Mouse (Mus musculus): ENCODE data around the gene Kank2. TPM values are rescaled to one million over a fixed set of nuclear protein-coding genes. Genes with fewer than 3 reads are reported as not detected.
A peak's percentile ranks its signal among the peaks of the same experiment; 100 is the strongest.

Gene Kank2
- polyA plus RNA-seq, 2 experiments, result 13.1 to 38.6 TPM

GRCm38 (mm10) chr9:21764084-21764999 is 34.2 kb downstream of the Kank2 start:
- H3K9ac ChIP-seq (ENCODE audit: low read depth, low read length, severe bottlenecking), result no peak overlapping the region
- TF ChIP-seq POLR2A (IDR thresholded peaks at IDR 0.05; ENCODE audit: borderline replicate concordance, extremely low read depth, insufficient read depth, insufficient read length), result no peak
- WGBS, result 94% methylated on average over 6 of the region's 6 CpGs
- peaks cover 21% of the 10 kb centered on the region for H3K4me1 ChIP-seq (ENCODE audit: control insufficient read depth, insufficient read depth, low read length)
- no peak overlapping the region for H3K4me2 ChIP-seq (replicated peaks; ENCODE audit: low read depth, low read length, severe bottlenecking)
- no peaks in the 10 kb centered on the region for H3K27me3 ChIP-seq (ENCODE audit: control insufficient read depth, insufficient read depth, low read length)
- ATAC-seq (ENCODE audit: low FRiP score, low read depth) (no peak), DNase-seq (ENCODE audit: low spot score) (no peak)
- H3K27ac ChIP-seq (replicated peaks; ENCODE audit: low read depth, low read length), result no peak overlapping the region
- H3K9me3 ChIP-seq (ENCODE audit: control insufficient read depth, low read length), result no peaks in the 10 kb centered on the region
- peaks cover 24% of the 10 kb centered on the region for H3K36me3 ChIP-seq (ENCODE audit: control insufficient read depth, insufficient read depth, low read length)
- no peak overlapping the region for H3K4me3 ChIP-seq (replicated peaks; ENCODE audit: low read length)

- TF ChIP-seq POLR2A (IDR thresholded peaks at IDR 0.05; ENCODE audit: borderline replicate concordance, extremely low read depth, insufficient read depth, insufficient read length), result no peak
- DNase-seq (ENCODE audit: low spot score) (no peak), ATAC-seq (ENCODE audit: low FRiP score, low read depth) (no peak)
- H3K27me3 ChIP-seq (ENCODE audit: control insufficient read depth, insufficient read depth, low read length), result no peaks in the 10 kb centered on the region
- no peak overlapping the region for H3K4me2 ChIP-seq (replicated peaks; ENCODE audit: low read depth, low read length, severe bottlenecking)
- H3K36me3 ChIP-seq (ENCODE audit: control insufficient read depth, insufficient read depth, low read length), result peaks cover 9% of the 10 kb centered on the region
- H3K27ac ChIP-seq (replicated peaks; ENCODE audit: low read depth, low read length), result no peak overlapping the region
- H3K4me1 ChIP-seq (ENCODE audit: control insufficient read depth, insufficient read depth, low read length), result peaks cover 6% of the 10 kb centered on the region; the same call in 1 of the 2 replicates
- H3K9me3 ChIP-seq (ENCODE audit: control insufficient read depth, low read length), result no peaks in the 10 kb centered on the region
- no peak overlapping the region for H3K4me3 ChIP-seq (replicated peaks; ENCODE audit: low read length)
- H3K9ac ChIP-seq (ENCODE audit: low read depth, low read length, severe bottlenecking), result no peak overlapping the region
Measured at GRCm38 (mm10) chr9:21762135-21762534, 36.4 kb downstream of the Kank2 start.

GRCm38 (mm10) chr9:21760155-21761088 is 38.1 kb downstream of the Kank2 start, which contains the start of gene Spc24:
Spc24 (minus strand) TSS chr9:21760303.
- Histone ChIP-seq H3K9me3 (ENCODE audit: control insufficient read depth, low read length) (no peaks in the 10 kb centered on the region), H3K4me1 (ENCODE audit: control insufficient read depth, insufficient read depth, low read length) (peaks cover 6% of the 10 kb centered on the region; the same call in 1 of the 2 replicates), H3K4me3 (replicated peaks; ENCODE audit: low read length) (peak within 1 kb of the TSS; percentile 89), H3K36me3 (ENCODE audit: control insufficient read depth, insufficient read depth, low read length) (peaks cover 14% of the 10 kb centered on the region), H3K27me3 (ENCODE audit: control insufficient read depth, insufficient read depth, low read length) (no peaks in the 10 kb centered on the region), H3K27ac (replicated peaks; ENCODE audit: low read depth, low read length) (peak within 1 kb of the TSS; percentile 44; the same call in 1 of the 2 replicates), H3K4me2 (replicated peaks; ENCODE audit: low read depth, low read length, severe bottlenecking) (peak within 1 kb of the TSS; percentile 93), H3K9ac (ENCODE audit: low read depth, low read length, severe bottlenecking) (peak within 1 kb of the TSS; percentile 66)
- DNase-seq (ENCODE audit: low spot score), result peak; percentile 98
- 0 out of 2 replicates have a peak, but pooled peaks have one; percentile 46 for TF ChIP-seq POLR2A (IDR thresholded peaks at IDR 0.05; ENCODE audit: borderline replicate concordance, extremely low read depth, insufficient read depth, insufficient read length)
- ATAC-seq (ENCODE audit: low FRiP score, low read depth), result peak; percentile 97
- under 1% methylated on average over 45 of the region's 54 CpGs for WGBS

- TF ChIP-seq POLR2A (IDR thresholded peaks at IDR 0.05; ENCODE audit: borderline replicate concordance, extremely low read depth, insufficient read depth, insufficient read length), result no peak
- Histone ChIP-seq H3K4me2 (replicated peaks; ENCODE audit: low read depth, low read length, severe bottlenecking) (peak overlapping the region; percentile 93), H3K36me3 (ENCODE audit: control insufficient read depth, insufficient read depth, low read length) (peaks cover 14% of the 10 kb centered on the region), H3K9ac (ENCODE audit: low read depth, low read length, severe bottlenecking) (peak overlapping the region; percentile 66), H3K4me1 (ENCODE audit: control insufficient read depth, insufficient read depth, low read length) (peaks cover 6% of the 10 kb centered on the region; the same call in 1 of the 2 replicates), H3K9me3 (ENCODE audit: control insufficient read depth, low read length) (no peaks in the 10 kb centered on the region), H3K27me3 (ENCODE audit: control insufficient read depth, insufficient read depth, low read length) (no peaks in the 10 kb centered on the region), H3K27ac (replicated peaks; ENCODE audit: low read depth, low read length) (0 out of 2 replicates have a peak overlapping the region, but pooled peaks have one; percentile 41), H3K4me3 (replicated peaks; ENCODE audit: low read length) (peak overlapping the region; percentile 89)
- 1% methylated on average over 20 of the region's 20 CpGs for WGBS
- ATAC-seq (ENCODE audit: low FRiP score, low read depth) (0 out of 2 replicates have a peak, but pooled peaks have one; percentile 1), DNase-seq (ENCODE audit: low spot score) (no peak)
Measured at GRCm38 (mm10) chr9:21759718-21760117, 38.8 kb downstream of the Kank2 start.
